10 mouse cellular contexts compared by ENCODE assay signal in genomic region chr11:5901320-5901719, GRCm38 (mm10). TPM values are rescaled to one million over a fixed set of nuclear protein-coding genes. Genes with fewer than 3 reads are reported as not detected.
DNase-seq lines count a peak whose midpoint lies in the region; ATAC-seq and TF ChIP-seq lines count a peak whose summit lies in the region.
"Had no signal": no experiment of that assay in that cellular context is flagged by ENCODE, and none has a peak within 500 bp of the region (broad histone marks: within the 10 kb centered on the region; RNA-seq: fewer than 3 reads in every experiment).

No protein-coding gene starts in this region.

- peak overlapping the region; percentile 35 to 38 for H3K4me3 ChIP-seq in heart, embryonic 14.5 days (ENCODE audit: control insufficient read depth in 1 of 2, insufficient read depth in 1 of 2, low read depth in 1 of 2, low read length in 2 of 2)
- H3K4me3 ChIP-seq in heart, adult 2 months: no peak overlapping the region
- H3K4me3 ChIP-seq in forebrain, postnatal 0 days (ENCODE audit: low read depth, low read length): peak overlapping the region; percentile 32
- no peak overlapping the region for H3K4me3 ChIP-seq in liver, embryonic 15.5 days (replicated peaks)

- H3K4me1 ChIP-seq in heart, embryonic 14.5 days (ENCODE audit: control insufficient read depth in 2 of 2, insufficient read depth in 2 of 2, low read length in 2 of 2): peaks cover 37 to 38% of the 10 kb centered on the region in 2 experiments
- no peaks in the 10 kb centered on the region for H3K4me1 ChIP-seq in heart, adult 2 months (ENCODE audit: control insufficient read depth, insufficient read depth, low read length)
- peaks cover 15% of the 10 kb centered on the region for H3K4me1 ChIP-seq in forebrain, postnatal 0 days (ENCODE audit: insufficient read depth)
- peaks cover 34% of the 10 kb centered on the region for H3K4me1 ChIP-seq in liver, embryonic 15.5 days (replicated peaks)

- peak overlapping the region; percentile 73 for H3K9ac ChIP-seq in heart, embryonic 14.5 days (ENCODE audit: low read length)
- H3K9ac ChIP-seq in heart, adult 2 months (ENCODE audit: low read depth, low read length): no peak overlapping the region
- peak overlapping the region; percentile 62 for H3K9ac ChIP-seq in forebrain, postnatal 0 days
- H3K9ac ChIP-seq in liver, embryonic 15.5 days: no peak overlapping the region

- H3K4me2 ChIP-seq in heart, embryonic 14.5 days (ENCODE audit: low read length): peak overlapping the region; percentile 67
- peak overlapping the region; percentile 60 for H3K4me2 ChIP-seq in forebrain, postnatal 0 days (ENCODE audit: low read depth)
- H3K4me2 ChIP-seq in liver, embryonic 15.5 days: peak overlapping the region; percentile 47; the same call in 1 of the 2 replicates

- TF ChIP-seq CTCF in heart, adult 2 months (IDR thresholded peaks at IDR 0.05): no peak
- TF ChIP-seq CTCF in forebrain, postnatal 0 days (IDR thresholded peaks at IDR 0.05; ENCODE audit: low read depth): no peak

- no peaks in the 10 kb centered on the region for H3K79me2 ChIP-seq in heart, adult 2 months (replicated peaks; ENCODE audit: control insufficient read depth, insufficient read depth, low read length)

- 0 out of 2 replicates have a peak, but pooled peaks cover 2% of the 10 kb centered on the region for H3K36me3 ChIP-seq in heart, embryonic 14.5 days (ENCODE audit: control insufficient read depth, insufficient read depth, low read length)
- no peaks in the 10 kb centered on the region for H3K36me3 ChIP-seq in heart, adult 2 months (ENCODE audit: control insufficient read depth, insufficient read depth, low read length)
- H3K36me3 ChIP-seq in forebrain, postnatal 0 days (ENCODE audit: insufficient read depth): no peaks in the 10 kb centered on the region
- H3K36me3 ChIP-seq in liver, embryonic 15.5 days (replicated peaks): no peaks in the 10 kb centered on the region

- TF ChIP-seq EP300 in heart, adult 2 months (IDR thresholded peaks at IDR 0.05; ENCODE audit: insufficient read depth, low read depth, low read length): no peak

- H3K27ac ChIP-seq in heart, embryonic 14.5 days (replicated peaks in 1 of 2; ENCODE audit: control insufficient read depth in 1 of 2, insufficient read depth in 1 of 2, low read depth in 2 of 2, low read length in 2 of 2): peak overlapping the region; percentile 36 to 47; a peak in 3 of 4 replicates
- no peak overlapping the region for H3K27ac ChIP-seq in heart, adult 2 months
- peak overlapping the region; percentile 75 for H3K27ac ChIP-seq in forebrain, postnatal 0 days (ENCODE audit: low read depth, low read length)
- no peak overlapping the region for H3K27ac ChIP-seq in liver, embryonic 15.5 days (replicated peaks)

- TF ChIP-seq POLR2A in heart, adult 2 months (IDR thresholded peaks at IDR 0.05; ENCODE audit: insufficient read depth, low read depth, low read length): no peak

- DNase-seq in heart, adult 2 months: no peak
- DNase-seq in ZHBTc4 (ENCODE audit: low read depth, low spot score): peak; percentile 19
- no peak for DNase-seq in forebrain, postnatal 0 days
- no peak for DNase-seq in Muller cell, postnatal 12 days (ENCODE audit: inconsistent ontology term)
- no peak for DNase-seq in layer of hippocampus, adult 11-12 months (ENCODE audit: low spot score)
- DNase-seq in urinary bladder, adult 2 months (ENCODE audit: low spot score): no peak

- no peaks in the 10 kb centered on the region for H3K9me3 ChIP-seq in heart, embryonic 14.5 days (ENCODE audit: control insufficient read depth, low read length)
- H3K9me3 ChIP-seq in forebrain, postnatal 0 days (ENCODE audit: low read length): no peaks in the 10 kb centered on the region
- H3K9me3 ChIP-seq in liver, embryonic 15.5 days (replicated peaks): no peaks in the 10 kb centered on the region

- intact Hi-C loops in heart, adult 2 months (cut with DNase I): no loop called here

- WGBS in heart, embryonic 14.5 days: 27% methylated on average over 3 of the region's 3 CpGs
- 51% methylated on average over 3 of the region's 3 CpGs for WGBS in heart, adult 2 months
- 20% methylated on average over 3 of the region's 3 CpGs for WGBS in forebrain, postnatal 0 days
- WGBS in liver, embryonic 15.5 days (ENCODE audit: insufficient replicate concordance): 18% methylated on average over 3 of the region's 3 CpGs

- H3K27me3 ChIP-seq in heart, embryonic 14.5 days (ENCODE audit: control insufficient read depth, insufficient read depth, low read length): peaks cover 10% of the 10 kb centered on the region; the same call in 1 of the 2 replicates
- 0 out of 2 replicates have a peak, but pooled peaks cover 2% of the 10 kb centered on the region for H3K27me3 ChIP-seq in heart, adult 2 months (ENCODE audit: control insufficient read depth, insufficient read depth, low read length)
- no peaks in the 10 kb centered on the region for H3K27me3 ChIP-seq in forebrain, postnatal 0 days (ENCODE audit: insufficient read depth, low read length)
- H3K27me3 ChIP-seq in liver, embryonic 15.5 days: peaks cover 81% of the 10 kb centered on the region

- no peak for ATAC-seq in heart, embryonic 14.5 days (ENCODE audit: insufficient number of reproducible peaks, insufficient read depth, low FRiP score, low read depth)
- ATAC-seq in forebrain, postnatal 0 days: peak; percentile 0
- ATAC-seq in liver, embryonic 15.5 days (ENCODE audit: insufficient read depth): no peak

RNA-seq across cellular contexts. Expression of gene Myl7, which starts 2.7 kb away (rescaled TPM):
- 5,314 and 7,420 TPM in 2 replicates for polyA plus RNA-seq in heart, embryonic 14.5 days (2014; fragmentation: Nextera tagmentation; extraction: Ambion mirVana)
- 100 to 1,000 TPM; 463 to 551 TPM for total RNA-seq in heart, adult 2 months (2021)
- polyA plus RNA-seq in heart, adult 2 months (2012; rRNA removed): 1,125 and 1,658 TPM in 2 replicates
- not detected in 2 replicates for total RNA-seq in forebrain, postnatal 0 days (2014; rRNA removed)
- polyA plus RNA-seq in forebrain, postnatal 0 days (2015; fragmentation: Nextera tagmentation; extraction: Ambion mirVana): not detected in 2 replicates
- 4.5 and 5.0 TPM in 2 replicates for polyA plus RNA-seq in liver, embryonic 15.5 days (2015; fragmentation: Nextera tagmentation; extraction: Ambion mirVana)
- 1.4 and 3.7 TPM in 2 replicates for polyA plus RNA-seq in urinary bladder, adult 2 months (2012; rRNA removed)
- total RNA-seq: adrenal gland, adult 18-20 months; common myeloid progenitor, adult 5-6 weeks had no signal

RNA-seq across cellular contexts. Expression of gene Pold2, which starts 23.2 kb away (rescaled TPM):
- 77.0 and 86.2 TPM in 2 replicates for polyA plus RNA-seq in heart, embryonic 14.5 days (2014; fragmentation: Nextera tagmentation; extraction: Ambion mirVana)
- 10 to 100 TPM; 30.9 to 42.6 TPM for total RNA-seq in heart, adult 2 months (2021)
- 49.1 and 58.1 TPM in 2 replicates for polyA plus RNA-seq in heart, adult 2 months (2012; rRNA removed)
- total RNA-seq in forebrain, postnatal 0 days (2014; rRNA removed): 20.4 and 29.0 TPM in 2 replicates
- 48.0 and 51.3 TPM in 2 replicates for polyA plus RNA-seq in forebrain, postnatal 0 days (2015; fragmentation: Nextera tagmentation; extraction: Ambion mirVana)
- polyA plus RNA-seq in liver, embryonic 15.5 days (2015; fragmentation: Nextera tagmentation; extraction: Ambion mirVana): 58.8 and 64.0 TPM in 2 replicates
- 36.4 and 43.2 TPM in 2 replicates for polyA plus RNA-seq in urinary bladder, adult 2 months (2012; rRNA removed)

RNA-seq across cellular contexts. Expression of gene Aebp1, which starts 39.6 kb away (rescaled TPM):
- 25.0 and 32.8 TPM in 2 replicates for polyA plus RNA-seq in heart, embryonic 14.5 days (2014; fragmentation: Nextera tagmentation; extraction: Ambion mirVana)
- 10 to 100 TPM; 18.6 to 19.9 TPM for total RNA-seq in heart, adult 2 months (2021)
- polyA plus RNA-seq in heart, adult 2 months (2012; rRNA removed): 25.6 and 33.3 TPM in 2 replicates
- total RNA-seq in forebrain, postnatal 0 days (2014; rRNA removed): 9.8 and 14.9 TPM in 2 replicates
- polyA plus RNA-seq in forebrain, postnatal 0 days (2015; fragmentation: Nextera tagmentation; extraction: Ambion mirVana): 15.9 and 19.8 TPM in 2 replicates
- 7.0 and 8.2 TPM in 2 replicates for polyA plus RNA-seq in liver, embryonic 15.5 days (2015; fragmentation: Nextera tagmentation; extraction: Ambion mirVana)
- 110 and 160 TPM in 2 replicates for polyA plus RNA-seq in urinary bladder, adult 2 months (2012; rRNA removed)
- total RNA-seq: common myeloid progenitor, adult 5-6 weeks had no signal

RNA-seq across cellular contexts. Expression of gene Gck, which starts 48.6 kb away (rescaled TPM):
- 0.39 and 0.65 TPM in 2 replicates for polyA plus RNA-seq in heart, embryonic 14.5 days (2014; fragmentation: Nextera tagmentation; extraction: Ambion mirVana)
- 10 to 100 TPM; 10.4 to 13.9 TPM for total RNA-seq in heart, adult 2 months (2021)
- polyA plus RNA-seq in heart, adult 2 months (2012; rRNA removed): 10.5 and 15.4 TPM in 2 replicates
- total RNA-seq in forebrain, postnatal 0 days (2014; rRNA removed): 8.6 and 12.9 TPM in 2 replicates
- polyA plus RNA-seq in forebrain, postnatal 0 days (2015; fragmentation: Nextera tagmentation; extraction: Ambion mirVana): 7.1 and 7.2 TPM in 2 replicates
- polyA plus RNA-seq in liver, embryonic 15.5 days (2015; fragmentation: Nextera tagmentation; extraction: Ambion mirVana): 0.41 and 0.59 TPM in 2 replicates
- 0.03 and 0.08 TPM in 2 replicates for polyA plus RNA-seq in urinary bladder, adult 2 months (2012; rRNA removed)
- total RNA-seq: common myeloid progenitor, adult 5-6 weeks had no signal

RNA-seq across cellular contexts. Expression of gene Ykt6, which starts 54.2 kb away (rescaled TPM):
- polyA plus RNA-seq in heart, embryonic 14.5 days (2014; fragmentation: Nextera tagmentation; extraction: Ambion mirVana): 17.8 and 19.1 TPM in 2 replicates
- 10 to 100 TPM; 53.4 to 62.2 TPM for total RNA-seq in heart, adult 2 months (2021)
- 46.3 and 71.2 TPM in 2 replicates for polyA plus RNA-seq in heart, adult 2 months (2012; rRNA removed)
- total RNA-seq in forebrain, postnatal 0 days (2014; rRNA removed): 181 and 195 TPM in 2 replicates
- polyA plus RNA-seq in forebrain, postnatal 0 days (2015; fragmentation: Nextera tagmentation; extraction: Ambion mirVana): 101 and 102 TPM in 2 replicates
- 18.8 and 19.7 TPM in 2 replicates for polyA plus RNA-seq in liver, embryonic 15.5 days (2015; fragmentation: Nextera tagmentation; extraction: Ambion mirVana)
- 35.5 and 45.1 TPM in 2 replicates for polyA plus RNA-seq in urinary bladder, adult 2 months (2012; rRNA removed)

Comparison
In these comparisons a context has a peak if more than half of its experiments do, and no peak if none do; other contexts are left out.
1. H3K27ac ChIP-seq: peak in heart, embryonic 14.5 days (2 of 2) and forebrain, postnatal 0 days (single experiment); none in heart, adult 2 months (single experiment) and liver, embryonic 15.5 days (single experiment).
2. H3K4me3 ChIP-seq: peak in heart, embryonic 14.5 days (2 of 2) and forebrain, postnatal 0 days (single experiment); none in heart, adult 2 months (single experiment) and liver, embryonic 15.5 days (single experiment).
3. H3K9ac ChIP-seq: peak in heart, embryonic 14.5 days (single experiment) and forebrain, postnatal 0 days (single experiment); none in heart, adult 2 months (single experiment) and liver, embryonic 15.5 days (single experiment).
4. RNA of gene Myl7, which starts 2.7 kb away (polyA plus RNA-seq): 5,314 to 7,420 TPM in heart, embryonic 14.5 days and 1,125 to 1,658 TPM in heart, adult 2 months; 4.5 to 5.0 TPM in liver, embryonic 15.5 days, 1.4 to 3.7 TPM in urinary bladder, adult 2 months and not detected in forebrain, postnatal 0 days; every median in the first group is over 100 times any median in the second.
5. Peak in every context shown above with its lines, with median percentiles within 50 percentile points of each other: H3K4me2 ChIP-seq.